Mouse (Mus musculus) kidney, embryonic 14.5 days (tissue): ENCODE measurements around the gene Psors1c2. TPM values are rescaled to one million over a fixed set of nuclear protein-coding genes. Genes with fewer than 3 reads are reported as not detected.

Experiments used
- ATAC-seq: fragments of 200-750 bp; cut with Nextera tagmentation; 2 replicates; pipeline ENCODE4 v1.8.0; 2017; ENCODE audit warnings: moderate number of reproducible peaks, mild to moderate bottlenecking, moderate TSS enrichment, moderate library complexity; ENCODE audit not compliant: low FRiP score, low TSS enrichment
- H3K27ac ChIP-seq: fragments of 300-500 bp; sonication (generic); 2 replicates; pipeline ENCODE4 v1.5.1; 2014; ENCODE audit warnings: low read depth, mild to moderate bottlenecking, low read length, moderate library complexity, mixed read lengths
- H3K27me3 ChIP-seq: fragments of 300-500 bp; sonication (generic); 2 replicates; pipeline ENCODE4 v1.6.1; 2014; ENCODE audit warnings: mild to moderate bottlenecking, low read length; ENCODE audit not compliant: control insufficient read depth, insufficient read depth
- H3K36me3 ChIP-seq: fragments of 300-500 bp; sonication (generic); 2 replicates; pipeline ENCODE4 v1.6.1; 2014; ENCODE audit warnings: low read length, mixed read lengths; ENCODE audit not compliant: control insufficient read depth, insufficient read depth
- H3K4me1 ChIP-seq: fragments of 300-500 bp; sonication (generic); 2 replicates; pipeline ENCODE4 v1.6.1; 2014; ENCODE audit warnings: low read length, mixed read lengths; ENCODE audit not compliant: control insufficient read depth, insufficient read depth
- H3K4me2 ChIP-seq: fragments of 300-500 bp; sonication (generic); replicated peaks from 2 replicates; pipeline ENCODE4 v1.6.1; 2014; ENCODE audit warnings: low read depth, mild to moderate bottlenecking, low read length
- H3K4me3 ChIP-seq: fragments of 300-500 bp; sonication (generic); 2 replicates; pipeline ENCODE4 v1.5.1; 2014; ENCODE audit warnings: mild to moderate bottlenecking, low read length
- H3K9ac ChIP-seq: fragments of 300-500 bp; sonication (generic); 2 replicates; pipeline ENCODE4 v1.6.1; 2014; ENCODE audit warnings: low read depth, mild to moderate bottlenecking, low read length, moderate library complexity
- H3K9me3 ChIP-seq: fragments of 300-500 bp; sonication (generic); 2 replicates; pipeline ENCODE4 v1.6.1; 2016; ENCODE audit warnings: low read length; ENCODE audit not compliant: control insufficient read depth
- WGBS: fragments of 180-500 bp; shearing (Covaris S2); extraction: QIAGEN DNeasy Blood & Tissue Kit; methylation state at CpG from one replicate; pipeline ENCODE4 v1.1.7; 2014; 5-methylcytosine and 5-hydroxymethylcytosine counted together
- polyA plus RNA-seq: library from polyadenylated mRNA; unstranded; fragments of >200 nt; fragmentation: Nextera tagmentation; extraction: Ambion mirVana; gene quantifications from 2 replicates; pipeline ENCODE4 v1.2.1, GENCODE M21; 2014

Psors1c2 gene
- polyA plus RNA-seq, 1 experiment from 2014 or later: 0.79 TPM

GRCm38 (mm10) chr17:35513886-35514285 lies 19.1 kb upstream of the Psors1c2 start:
- H3K4me1 ChIP-seq: peaks cover 14% of the 10 kb centered on the region
- H3K27ac ChIP-seq: no peak overlapping the region
- no peaks in the 10 kb centered on the region for H3K9me3 ChIP-seq
- 0 out of 2 replicates have a peak overlapping the region, but pooled peaks have one; percentile 90 for H3K4me2 ChIP-seq
- no peak for ATAC-seq
- H3K36me3 ChIP-seq: peaks cover 12% of the 10 kb centered on the region; the same call in 1 of the 2 replicates
- peaks cover 3% of the 10 kb centered on the region; the same call in 1 of the 2 replicates for H3K27me3 ChIP-seq
- H3K9ac ChIP-seq: no peak overlapping the region
- WGBS: 15% methylated on average over 2 of the region's 2 CpGs
- H3K4me3 ChIP-seq: no peak overlapping the region

DNA sequence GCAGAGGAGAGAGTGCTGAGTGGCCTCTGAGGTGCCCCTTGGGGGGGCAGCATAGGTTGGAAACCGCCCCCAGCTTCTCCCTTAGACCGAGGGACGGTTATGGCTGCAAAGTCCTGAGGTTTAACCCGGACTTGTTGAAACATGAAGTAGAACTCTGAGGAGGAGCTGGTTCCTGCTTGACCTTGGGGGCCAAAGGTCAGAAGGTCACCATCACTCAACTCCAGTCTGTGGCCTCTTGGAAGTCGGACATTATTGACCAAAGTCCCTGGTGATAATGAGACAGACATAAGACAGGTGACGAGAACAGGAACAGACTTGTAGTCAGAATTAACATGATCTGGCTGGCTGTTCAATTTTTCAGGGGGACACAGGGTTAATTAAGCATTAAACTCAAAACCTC lies 18.2 kb upstream of the Psors1c2 start:
- Histone ChIP-seq H3K36me3 (peaks cover 12% of the 10 kb centered on the region; the same call in 1 of the 2 replicates), H3K4me3 (peak overlapping the region; percentile 64; the same call in 1 of the 2 replicates), H3K9ac (peak overlapping the region; percentile 66; the same call in 1 of the 2 replicates), H3K27me3 (no peaks in the 10 kb centered on the region), H3K4me1 (peaks cover 14% of the 10 kb centered on the region), H3K27ac (no peak overlapping the region), H3K4me2 (peak overlapping the region; percentile 90), H3K9me3 (no peaks in the 10 kb centered on the region)
- 36% methylated on average over 6 of the region's 6 CpGs for WGBS
- no peak for ATAC-seq

GRCm38 (mm10) chr17:35515911-35516640 lies 16.9 kb upstream of the Psors1c2 start:
- H3K9me3 ChIP-seq: no peaks in the 10 kb centered on the region
- H3K4me2 ChIP-seq: peak overlapping the region; percentile 90
- peaks cover 15% of the 10 kb centered on the region for H3K36me3 ChIP-seq
- H3K27ac ChIP-seq: no peak overlapping the region
- WGBS: 6% methylated on average over 25 of the region's 25 CpGs
- peak overlapping the region; percentile 64 for H3K4me3 ChIP-seq
- peak overlapping the region; percentile 66 for H3K9ac ChIP-seq
- peak; percentile 11 for ATAC-seq
- peaks cover 14% of the 10 kb centered on the region for H3K4me1 ChIP-seq
- H3K27me3 ChIP-seq: no peaks in the 10 kb centered on the region

- Histone ChIP-seq H3K4me1 (peaks cover 14% of the 10 kb centered on the region), H3K4me3 (peak within 1 kb of the TSS; percentile 64), H3K9me3 (no peaks in the 10 kb centered on the region), H3K27me3 (no peaks in the 10 kb centered on the region), H3K27ac (peak within 1 kb of the TSS; percentile 59; the same call in 1 of the 2 replicates), H3K9ac (peak within 1 kb of the TSS; percentile 66), H3K4me2 (peak within 1 kb of the TSS; percentile 90), H3K36me3 (peaks cover 19% of the 10 kb centered on the region)
- under 1% methylated on average over 66 of the region's 67 CpGs for WGBS
- ATAC-seq: peak; percentile 95
Measured at GRCm38 (mm10) chr17:35516652-35517500, 16.1 kb upstream of the Psors1c2 start, which contains the start of the genes Tcf19 and Cchcr1. Tcf19 (minus strand) TSS chr17:35516824. Cchcr1 (plus strand) TSS chr17:35517100.

DNA sequence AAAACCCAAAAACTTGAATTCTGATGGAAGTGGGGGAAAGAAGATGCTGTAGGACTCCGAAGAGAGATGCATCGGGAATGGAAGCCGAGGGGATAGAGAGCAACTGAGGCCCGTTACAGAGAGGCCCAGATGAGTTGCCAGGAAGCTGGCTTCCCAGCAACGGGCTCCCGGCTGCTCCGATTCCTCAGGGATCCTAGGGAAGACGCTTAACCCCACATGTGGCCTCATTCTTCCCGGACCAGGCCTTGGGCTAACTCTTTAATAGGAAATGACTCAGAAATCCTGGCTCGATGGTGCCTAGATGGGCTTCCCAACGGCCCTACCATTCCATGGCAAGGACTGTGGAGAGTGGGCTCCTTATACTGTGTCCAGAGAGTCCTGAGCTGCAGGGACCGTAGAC lies 15.5 kb upstream of the Psors1c2 start:
- 6% methylated on average over 12 of the region's 12 CpGs for WGBS

GRCm38 (mm10) chr17:35524354-35524753 lies 8.6 kb upstream of the Psors1c2 start:
- no peak for ATAC-seq
- peaks cover 59% of the 10 kb centered on the region for H3K36me3 ChIP-seq
- no peak overlapping the region for H3K4me3 ChIP-seq
- no peaks in the 10 kb centered on the region for H3K9me3 ChIP-seq
- H3K4me1 ChIP-seq: no peaks in the 10 kb centered on the region
- WGBS: 92% methylated on average over 9 of the region's 9 CpGs
- H3K9ac ChIP-seq: no peak overlapping the region
- no peaks in the 10 kb centered on the region for H3K27me3 ChIP-seq
- H3K27ac ChIP-seq: no peak overlapping the region
- H3K4me2 ChIP-seq: no peak overlapping the region

More for the DNA sequence above, 15.5 kb upstream of the Psors1c2 start:
- Histone ChIP-seq H3K9ac (peak overlapping the region; percentile 61), H3K4me3 (peak overlapping the region; percentile 64), H3K4me2 (peak overlapping the region; percentile 90), H3K36me3 (peaks cover 19% of the 10 kb centered on the region), H3K27ac (peak overlapping the region; percentile 59; the same call in 1 of the 2 replicates), H3K9me3 (no peaks in the 10 kb centered on the region), H3K4me1 (peaks cover 14% of the 10 kb centered on the region), H3K27me3 (no peaks in the 10 kb centered on the region)
- ATAC-seq: no peak

- no peak for ATAC-seq
- H3K9ac ChIP-seq: no peak overlapping the region
- no peak overlapping the region for H3K4me3 ChIP-seq
- H3K4me2 ChIP-seq: no peak overlapping the region
- peaks cover 65% of the 10 kb centered on the region for H3K36me3 ChIP-seq
- no peak overlapping the region for H3K27ac ChIP-seq
- H3K4me1 ChIP-seq: no peaks in the 10 kb centered on the region
- 85% methylated on average over 8 of the region's 8 CpGs for WGBS
- no peaks in the 10 kb centered on the region for H3K27me3 ChIP-seq
- H3K9me3 ChIP-seq: no peaks in the 10 kb centered on the region
Measured at GRCm38 (mm10) chr17:35526644-35527043, 6.4 kb upstream of the Psors1c2 start.

DNA sequence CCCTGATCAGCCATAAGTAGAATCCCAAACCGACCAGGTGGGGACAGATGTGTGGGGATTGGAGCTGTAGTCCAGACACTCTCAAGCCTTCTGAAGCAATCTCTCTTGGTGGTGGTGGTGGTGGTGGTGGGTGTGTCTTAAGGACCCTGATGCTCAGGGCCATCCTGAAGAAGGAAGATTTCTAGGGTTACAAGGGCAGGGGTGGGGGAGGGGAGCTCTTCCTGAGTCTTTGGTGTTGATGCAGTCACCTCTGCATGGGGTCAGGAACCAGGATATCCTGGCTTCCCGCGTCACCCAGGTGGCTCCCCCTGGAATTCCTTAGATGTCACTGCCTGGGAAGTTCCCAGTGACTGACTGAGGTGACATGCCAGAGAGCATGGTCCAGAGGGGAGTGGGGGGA lies 641 bp upstream of the Psors1c2 start:
- no peak overlapping the region for H3K9ac ChIP-seq
- H3K27me3 ChIP-seq: no peaks in the 10 kb centered on the region

More for the DNA sequence above, 641 bp upstream of the Psors1c2 start:
- 0 out of 2 replicates have a peak, but pooled peaks cover 2% of the 10 kb centered on the region for H3K4me1 ChIP-seq
- no peak overlapping the region for H3K4me2 ChIP-seq
- no peak overlapping the region for H3K4me3 ChIP-seq
- no peak for ATAC-seq
- H3K9me3 ChIP-seq: no peaks in the 10 kb centered on the region
- peaks cover 31% of the 10 kb centered on the region; the same call in 1 of the 2 replicates for H3K36me3 ChIP-seq
- WGBS: 7% methylated on average over 3 of the region's 3 CpGs
- no peak overlapping the region for H3K27ac ChIP-seq
